Mouse (Mus musculus) neutrophil, adult 83 days (primary cell): ENCODE data around the gene Ankrd13d. TPM values are rescaled to one million over a fixed set of nuclear protein-coding genes. Genes with fewer than 3 reads are reported as not detected.

Experiments
- total RNA-seq, 2 experiments: library from RNA; stranded (reverse); gene quantifications; one replicate each; pipeline ENCODE4 v1.2.4; 2023

The Ankrd13d gene
- 10 to 100 TPM; 30.7 to 42.6 TPM for total RNA-seq

DNA sequence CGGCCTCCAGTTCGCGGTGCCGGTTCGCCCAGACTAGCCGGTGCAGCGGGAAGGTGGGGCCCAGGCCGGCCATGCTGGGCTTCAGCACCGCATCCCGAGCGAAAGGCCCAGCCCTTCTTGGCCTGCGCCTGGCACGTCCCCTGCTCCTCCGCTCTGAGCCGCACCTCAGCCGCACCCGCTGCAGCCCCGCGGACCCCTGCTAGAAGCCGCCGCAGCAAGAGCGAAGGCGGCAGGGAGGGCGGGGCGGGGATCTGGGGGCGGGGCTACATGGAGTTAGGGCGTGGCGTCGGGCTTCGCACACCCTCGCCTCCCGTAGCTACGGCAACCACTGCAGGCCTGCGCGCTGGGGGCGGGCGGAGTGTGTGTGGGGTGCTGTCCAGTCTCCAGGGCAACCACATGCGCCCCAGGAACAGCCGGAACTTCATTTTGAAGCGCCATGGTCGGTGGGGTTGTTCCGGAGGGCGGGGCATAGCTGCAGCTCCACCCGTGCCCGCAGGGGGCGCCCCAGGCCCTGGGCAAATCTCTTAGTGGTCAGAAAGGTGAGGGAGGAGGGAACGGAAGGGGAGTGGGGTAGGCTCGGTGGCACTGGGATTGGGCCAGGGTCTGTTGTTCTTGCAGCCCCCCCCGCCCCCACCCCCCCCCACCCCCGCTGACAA, at the start of gene Ankrd13d:
Ankrd13d (minus strand) TSS at position 240 of the 656 bp plus-strand sequence.

DNA sequence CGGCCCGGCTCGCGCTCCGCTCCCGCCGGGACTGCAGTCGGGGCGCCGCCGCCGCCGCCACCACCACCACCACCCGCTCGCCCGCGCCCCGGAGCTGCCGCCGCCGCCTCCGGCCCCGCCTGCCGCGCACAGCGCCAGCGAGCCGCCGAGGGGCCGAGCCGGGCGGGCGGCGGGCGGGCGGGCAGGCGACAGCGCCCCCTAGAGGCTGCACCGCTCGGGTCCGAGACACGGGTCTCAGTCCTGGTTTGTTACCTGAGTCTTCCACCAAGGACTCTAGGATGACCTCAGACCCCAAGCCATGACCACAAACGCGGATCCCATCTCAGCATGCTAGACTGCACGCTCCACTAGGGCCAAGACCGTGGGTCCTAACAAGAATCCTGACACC, 23.2 kb upstream of the Ankrd13d start, which contains the start of gene Grk2:
Grk2 (minus strand) TSS at position 33 of the 388 bp plus-strand sequence.

DNA sequence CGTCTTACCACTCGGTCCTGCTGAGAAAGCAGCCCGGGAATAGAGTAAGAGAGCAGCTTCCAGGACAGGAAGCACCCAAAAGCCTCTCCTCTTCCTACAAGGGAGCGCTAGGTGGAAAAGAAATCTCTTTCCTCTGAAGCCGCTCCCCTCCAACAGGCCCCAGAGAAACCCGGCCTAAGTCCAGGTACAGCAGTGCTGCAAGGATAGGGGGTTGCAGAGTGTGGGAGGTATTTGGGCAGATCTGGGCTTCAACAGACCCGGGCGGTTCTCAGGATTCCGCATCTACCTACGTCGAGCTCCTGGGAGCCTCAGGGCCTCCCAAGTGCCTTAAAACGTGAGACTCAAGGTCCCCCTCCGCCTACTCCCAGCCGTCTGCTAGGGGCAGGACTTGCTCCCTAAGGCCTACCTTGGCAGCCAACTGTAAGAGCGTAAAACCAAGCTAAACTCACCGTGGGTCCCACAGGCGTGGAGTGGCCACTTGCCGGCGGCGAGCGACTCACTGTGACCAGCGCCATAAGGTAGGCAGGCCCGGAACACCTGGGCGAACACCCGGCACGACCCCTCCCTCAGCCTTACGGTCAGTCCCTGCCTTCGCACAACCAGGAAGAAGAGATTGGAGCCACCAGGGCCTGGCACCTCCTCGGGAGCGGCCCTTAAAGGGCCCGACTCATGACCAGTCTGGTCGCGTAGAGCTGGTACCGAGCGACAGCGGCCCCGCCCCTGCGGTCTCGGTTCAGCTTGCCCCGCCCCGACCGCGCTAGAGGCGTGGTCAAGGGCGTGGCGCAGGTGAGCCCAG, 14.2 kb downstream of the Ankrd13d start, which contains the start of gene Ssh3:
Ssh3 (minus strand) TSS at position 615 of the 796 bp plus-strand sequence.

DNA sequence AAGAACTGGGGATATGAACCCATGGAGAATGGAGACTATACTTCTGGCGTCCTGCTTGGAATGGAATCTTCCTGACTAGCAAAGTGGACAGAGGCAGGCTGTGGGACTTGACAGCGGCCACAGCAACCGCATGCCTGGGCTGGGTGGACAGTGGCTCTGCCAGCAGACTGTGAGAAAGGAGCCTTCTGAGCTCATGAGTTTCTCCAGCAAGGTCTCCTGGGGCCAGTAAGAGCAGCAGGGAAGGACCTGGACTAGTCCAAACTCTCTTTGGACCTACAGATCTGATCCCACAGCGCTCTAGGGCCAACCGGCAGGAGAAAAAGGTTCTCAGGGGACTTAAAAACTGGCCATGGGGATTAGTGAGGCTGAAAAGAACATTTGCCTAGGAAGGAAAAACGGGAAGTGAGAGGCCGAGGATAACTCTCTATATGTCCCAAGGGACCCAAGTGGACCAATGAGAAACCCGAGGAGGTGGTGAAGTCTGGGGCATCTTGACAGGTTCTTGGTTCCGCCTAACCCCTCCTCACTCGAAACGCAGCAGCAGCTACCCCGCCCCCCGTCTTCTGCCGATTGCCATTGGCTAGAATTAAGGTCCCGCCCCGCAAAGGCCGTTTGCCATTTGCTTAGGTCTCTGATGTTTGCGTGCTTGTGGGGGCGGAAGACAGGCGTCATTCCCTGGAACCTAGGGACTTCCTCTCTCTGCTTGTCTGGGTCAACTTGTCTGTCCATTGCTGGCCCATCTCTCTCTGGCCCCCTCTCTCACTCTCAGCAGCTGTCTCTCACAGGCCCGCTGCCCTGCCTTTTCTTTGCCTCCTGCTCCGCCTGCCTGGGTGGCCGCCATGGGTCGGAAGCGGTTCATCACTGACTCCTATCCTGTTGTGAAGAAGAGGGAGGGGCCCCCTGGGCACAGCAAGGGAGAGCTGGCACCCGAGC, 51.4 kb downstream of the Ankrd13d start, which contains the start of gene Pold4:
Pold4 (plus strand) TSS at position 647 of the 933 bp plus-strand sequence.

Other genes with a start within 250 kb of the Ankrd13d start
- 10 to 100 TPM; 71.2 to 96.6 TPM for gene Gstp1, start 245.2 kb downstream of the Ankrd13d start, total RNA-seq
- 1 to 10 TPM; 5.9 to 8.4 TPM for gene Gstp2, start 237.1 kb downstream of the Ankrd13d start, total RNA-seq
- gene Gstp3, start 223.6 kb downstream of the Ankrd13d start, total RNA-seq: 1 to 10 TPM; 5.3 to 8.8 TPM
- gene Cabp2, start 201.6 kb downstream of the Ankrd13d start, total RNA-seq: not detected
- 100 to 1,000 TPM; 208 to 221 TPM for gene Cdk2ap2, start 186.0 kb downstream of the Ankrd13d start, total RNA-seq
- gene Pitpnm1, start 183.1 kb downstream of the Ankrd13d start, total RNA-seq: 100 to 1,000 TPM; 161 to 176 TPM
- 100 to 1,000 TPM in 1 of 2 experiments, 10 to 100 TPM in 1; 96.8 to 101 TPM for gene Aip, start 157.3 kb downstream of the Ankrd13d start, total RNA-seq
- not detected for gene Gpr152, start 143.3 kb downstream of the Ankrd13d start, total RNA-seq
- under 1 TPM in 1 of 2 experiments, not detected in 1; 0.22 TPM for gene Cabp4, start 139.1 kb downstream of the Ankrd13d start, total RNA-seq
- 100 to 1,000 TPM; 186 to 201 TPM for gene Coro1b, start 134.5 kb downstream of the Ankrd13d start, total RNA-seq
- 10 to 100 TPM in 1 of 2 experiments, 1 to 10 TPM in 1; 8.0 to 11.7 TPM for gene Ptprcap, start 129.5 kb downstream of the Ankrd13d start, total RNA-seq
- gene Rps6kb2, start 119.8 kb downstream of the Ankrd13d start, total RNA-seq: 10 to 100 TPM; 43.1 to 43.8 TPM
- gene Carns1, start 107.7 kb downstream of the Ankrd13d start, total RNA-seq: 10 to 100 TPM; 24.4 to 28.9 TPM
- 100 to 1,000 TPM; 110 to 127 TPM for gene Tbc1d10c, start 91.9 kb downstream of the Ankrd13d start, total RNA-seq
- 100 to 1,000 TPM; 420 to 454 TPM for gene Ppp1ca, start 91.1 kb downstream of the Ankrd13d start, total RNA-seq
- gene Rad9a, start 81.5 kb downstream of the Ankrd13d start, total RNA-seq: 10 to 100 TPM; 30.2 to 36.5 TPM
- gene Clcf1, start 68.9 kb downstream of the Ankrd13d start, total RNA-seq: 1 to 10 TPM; 2.4 to 2.8 TPM
- gene AC109138.7, start 68.8 kb downstream of the Ankrd13d start, total RNA-seq: not detected
- gene Pold4, start 51.2 kb downstream of the Ankrd13d start, total RNA-seq: 10 to 100 TPM; 55.9 to 59.1 TPM
- 10 to 100 TPM; 29.4 to 30.5 TPM for gene Ssh3, start 14.0 kb downstream of the Ankrd13d start, total RNA-seq
- 100 to 1,000 TPM; 416 to 479 TPM for gene Grk2, start 23.1 kb upstream of the Ankrd13d start, total RNA-seq
- 100 to 1,000 TPM in 1 of 2 experiments, 10 to 100 TPM in 1; 90.4 to 121 TPM for gene Kdm2a, start 115.1 kb upstream of the Ankrd13d start, total RNA-seq
- gene Rhod, start 156.3 kb upstream of the Ankrd13d start, total RNA-seq: not detected
- not detected for gene Syt12, start 194.3 kb upstream of the Ankrd13d start, total RNA-seq
- gene 2010003K11Rik, start 215.4 kb upstream of the Ankrd13d start, total RNA-seq: not detected
- 1 to 10 TPM; 6.3 to 9.4 TPM for gene Pcx, start 227.3 kb upstream of the Ankrd13d start, total RNA-seq